Mouse (Mus musculus): ENCODE results near the gene Mkrn1. TPM values are rescaled to one million over a fixed set of nuclear protein-coding genes. Genes with fewer than 3 reads are reported as not detected.
"Not testable (repeated sequence)": the region's sequence is repeated elsewhere in the genome, so short reads cannot be mapped to it uniquely, and the experiment has no call there.

The Mkrn1 gene
- polyA plus RNA-seq, 1 experiment from 2014 or later, result 260 TPM

DNA sequence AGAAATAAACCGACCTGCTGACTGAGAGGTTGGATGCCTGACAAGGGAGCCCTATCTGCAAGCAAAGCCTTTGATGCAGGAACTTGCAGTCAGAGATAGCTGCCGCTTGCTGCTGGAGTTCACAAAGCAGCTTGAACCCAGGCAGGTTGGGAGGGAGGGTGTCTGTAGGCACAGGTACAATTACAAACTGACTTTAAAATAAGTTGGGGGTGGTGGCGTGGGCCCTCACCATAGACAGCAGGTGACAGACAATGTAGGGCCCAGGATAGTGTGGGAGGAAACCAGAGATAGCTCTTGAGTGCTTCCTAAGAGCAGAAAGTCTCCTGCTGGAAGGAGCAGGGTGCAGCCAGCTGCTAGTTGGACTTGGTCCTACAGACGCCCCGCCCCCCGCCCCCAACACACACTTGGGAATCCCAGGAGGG is 2.9 kb upstream of the Mkrn1 start:
- H3K9ac ChIP-seq (replicated peaks; ENCODE audit: low read depth, low read length), result no peak overlapping the region
- ATAC-seq (ENCODE audit: low read depth), result no peak
- H3K27ac ChIP-seq (ENCODE audit: low read depth, low read length), result no peak overlapping the region
- H3K4me3 ChIP-seq (ENCODE audit: low read depth, low read length), result no peak overlapping the region
- peaks cover 4% of the 10 kb centered on the region for H3K4me1 ChIP-seq (ENCODE audit: control insufficient read depth, insufficient read depth, low read length)
- 72% methylated on average over 6 of the region's 6 CpGs for WGBS
- H3K27me3 ChIP-seq (ENCODE audit: control insufficient read depth, insufficient read depth, low read length), result no peaks in the 10 kb centered on the region
- H3K4me2 ChIP-seq (ENCODE audit: low read depth, low read length), result no peak overlapping the region
- H3K9me3 ChIP-seq (ENCODE audit: control insufficient read depth, low read length), result no peaks in the 10 kb centered on the region
- H3K36me3 ChIP-seq (ENCODE audit: control insufficient read depth, insufficient read depth, low read length), result no peaks in the 10 kb centered on the region

DNA sequence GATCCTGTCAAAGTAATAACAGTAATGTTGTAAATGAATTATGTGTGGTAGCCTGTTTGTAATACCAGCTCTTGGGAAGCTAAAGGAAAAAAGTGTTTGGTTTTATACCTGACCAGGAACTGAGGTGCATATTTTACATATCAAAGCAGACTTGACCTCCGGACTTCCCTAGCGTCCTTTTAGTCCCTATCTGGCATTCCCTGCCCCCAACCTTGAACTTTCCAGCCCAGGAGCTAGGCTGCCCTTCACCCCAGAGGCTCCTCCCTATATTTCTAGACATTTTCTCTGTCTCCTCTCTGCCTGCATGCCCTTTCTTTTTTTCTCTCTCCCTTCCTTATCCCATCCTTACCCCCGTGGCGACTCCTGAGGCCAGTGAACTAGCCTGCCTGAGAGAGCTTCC is 605 bp upstream of the Mkrn1 start:
- Histone ChIP-seq H3K9ac (replicated peaks; ENCODE audit: low read depth, low read length) (no peak overlapping the region; the same call in 1 of the 2 replicates), H3K4me1 (ENCODE audit: control insufficient read depth, insufficient read depth, low read length) (peaks cover 11% of the 10 kb centered on the region), H3K36me3 (ENCODE audit: control insufficient read depth, insufficient read depth, low read length) (no peaks in the 10 kb centered on the region), H3K27ac (ENCODE audit: low read depth, low read length) (peak overlapping the region; percentile 96), H3K4me3 (ENCODE audit: low read depth, low read length) (peak overlapping the region; percentile 87), H3K27me3 (ENCODE audit: control insufficient read depth, insufficient read depth, low read length) (no peaks in the 10 kb centered on the region), H3K9me3 (ENCODE audit: control insufficient read depth, low read length) (no peaks in the 10 kb centered on the region), H3K4me2 (ENCODE audit: low read depth, low read length) (peak overlapping the region; percentile 60; the same call in 1 of the 2 replicates)
- ATAC-seq (ENCODE audit: low read depth), result no peak
- 42% methylated on average over 4 of the region's 4 CpGs for WGBS

DNA sequence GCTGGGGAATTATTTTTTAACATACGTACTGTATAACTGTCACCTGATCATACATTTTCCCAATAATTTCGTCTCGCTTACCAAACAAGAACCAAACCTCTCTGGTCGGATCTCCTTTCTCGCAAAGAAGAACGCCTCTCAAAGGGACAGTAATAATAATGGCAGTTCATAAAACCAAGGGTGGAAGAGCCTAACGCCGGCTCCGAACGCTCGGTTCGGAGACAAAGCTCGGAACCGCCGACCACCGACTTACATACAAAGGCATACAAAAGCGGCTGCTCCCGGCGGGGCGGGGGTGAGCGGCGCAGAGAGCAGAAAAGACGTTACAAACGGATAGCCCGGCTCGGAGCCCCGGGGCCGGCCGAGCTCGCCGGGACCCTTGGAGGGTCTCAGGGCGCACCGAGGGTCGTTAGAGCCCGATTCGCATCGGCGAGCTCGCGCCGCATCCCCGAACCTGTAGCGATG is 844 bp downstream of the Mkrn1 start:
- peak overlapping the region; percentile 96 for H3K27ac ChIP-seq (ENCODE audit: low read depth, low read length)
- no peak for ATAC-seq (ENCODE audit: low read depth)
- H3K4me1 ChIP-seq (ENCODE audit: control insufficient read depth, insufficient read depth, low read length), result peaks cover 11% of the 10 kb centered on the region
- under 1% methylated on average over 43 of the region's 43 CpGs for WGBS
- H3K27me3 ChIP-seq (ENCODE audit: control insufficient read depth, insufficient read depth, low read length), result no peaks in the 10 kb centered on the region
- H3K9me3 ChIP-seq (ENCODE audit: control insufficient read depth, low read length), result no peaks in the 10 kb centered on the region
- H3K4me3 ChIP-seq (ENCODE audit: low read depth, low read length), result peak overlapping the region; percentile 87
- H3K36me3 ChIP-seq (ENCODE audit: control insufficient read depth, insufficient read depth, low read length), result no peaks in the 10 kb centered on the region
- H3K9ac ChIP-seq (replicated peaks; ENCODE audit: low read depth, low read length), result peak overlapping the region; percentile 87
- H3K4me2 ChIP-seq (ENCODE audit: low read depth, low read length), result peak overlapping the region; percentile 60

DNA sequence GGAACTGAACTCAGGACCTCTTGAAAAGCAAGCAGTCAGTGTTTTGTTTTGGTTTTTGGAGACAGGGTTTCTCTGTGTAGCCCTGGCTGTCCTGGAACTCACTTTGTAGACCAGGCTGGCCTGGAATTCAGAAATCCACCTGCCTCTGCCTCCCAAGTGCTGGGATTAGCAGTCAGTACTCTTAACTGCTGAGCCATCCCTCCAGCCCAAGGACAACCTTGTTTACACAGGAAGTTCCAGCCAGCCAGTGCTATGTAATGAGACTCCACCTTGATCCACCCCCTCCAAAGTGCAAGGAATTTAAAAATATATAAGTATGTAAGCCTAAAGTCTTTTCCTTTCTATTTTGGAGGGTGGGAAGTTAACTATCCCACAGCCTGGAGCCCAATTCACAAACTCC is 3.6 kb downstream of the Mkrn1 start:
- H3K4me3 ChIP-seq (ENCODE audit: low read depth, low read length); H3K27me3 ChIP-seq (ENCODE audit: control insufficient read depth, insufficient read depth, low read length); ATAC-seq (ENCODE audit: low read depth); H3K9me3 ChIP-seq (ENCODE audit: control insufficient read depth, low read length); H3K27ac ChIP-seq (ENCODE audit: low read depth, low read length); H3K36me3 ChIP-seq (ENCODE audit: control insufficient read depth, insufficient read depth, low read length); H3K9ac ChIP-seq (replicated peaks; ENCODE audit: low read depth, low read length); H3K4me2 ChIP-seq (ENCODE audit: low read depth, low read length): not testable (repeated sequence)
- peaks cover 16% of the 10 kb centered on the region for H3K4me1 ChIP-seq (ENCODE audit: control insufficient read depth, insufficient read depth, low read length)

DNA sequence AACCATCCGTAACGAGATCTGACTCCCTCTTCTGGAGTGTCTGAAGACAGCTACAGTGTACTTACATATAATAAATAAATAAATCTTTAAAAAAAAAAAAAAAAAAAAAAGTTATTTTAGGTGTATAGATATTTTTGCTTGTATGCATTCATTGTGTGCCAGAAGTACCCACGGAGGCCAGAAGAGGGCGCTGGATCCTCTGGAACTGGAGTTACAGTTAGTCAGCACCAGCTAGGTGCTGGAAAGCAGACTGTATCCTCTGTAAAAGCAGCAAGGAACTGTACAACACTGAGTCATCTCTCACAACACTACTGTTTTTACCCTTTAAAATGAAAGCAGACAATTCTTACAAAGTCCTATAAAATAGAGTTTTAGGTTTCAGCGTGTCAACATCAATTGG is 4.5 kb downstream of the Mkrn1 start:
- H3K9ac ChIP-seq (replicated peaks; ENCODE audit: low read depth, low read length), result no peak overlapping the region
- peaks cover 16% of the 10 kb centered on the region for H3K4me1 ChIP-seq (ENCODE audit: control insufficient read depth, insufficient read depth, low read length)
- no peak overlapping the region for H3K4me2 ChIP-seq (ENCODE audit: low read depth, low read length)
- no peaks in the 10 kb centered on the region for H3K27me3 ChIP-seq (ENCODE audit: control insufficient read depth, insufficient read depth, low read length)
- no peaks in the 10 kb centered on the region for H3K36me3 ChIP-seq (ENCODE audit: control insufficient read depth, insufficient read depth, low read length)
- H3K4me3 ChIP-seq (ENCODE audit: low read depth, low read length), result no peak overlapping the region
- no peak overlapping the region for H3K27ac ChIP-seq (ENCODE audit: low read depth, low read length)
- ATAC-seq (ENCODE audit: low read depth), result no peak
- no peaks in the 10 kb centered on the region for H3K9me3 ChIP-seq (ENCODE audit: control insufficient read depth, low read length)
- 56% methylated on average over 3 of the region's 5 CpGs for WGBS

DNA sequence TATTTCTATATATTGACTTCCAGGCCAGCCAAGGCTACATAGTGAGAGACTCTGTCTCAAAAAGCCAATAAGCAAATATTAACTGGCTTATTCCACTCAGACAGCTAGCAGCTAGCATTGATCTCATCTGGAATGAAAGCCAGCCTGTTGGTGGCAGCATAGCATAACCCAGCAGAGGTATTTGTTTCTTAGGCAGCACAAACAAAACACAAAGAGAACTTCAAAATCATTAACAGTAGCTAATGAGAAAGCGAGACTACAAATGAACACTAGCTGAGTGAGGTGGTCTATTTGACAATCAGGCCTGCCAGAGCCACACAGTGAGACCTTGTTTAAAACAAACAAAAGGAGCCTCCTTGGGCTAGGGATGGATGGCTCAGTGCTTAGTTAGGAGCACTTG is 6.2 kb downstream of the Mkrn1 start:
- Histone ChIP-seq H3K9ac (replicated peaks; ENCODE audit: low read depth, low read length) (no peak overlapping the region), H3K27me3 (ENCODE audit: control insufficient read depth, insufficient read depth, low read length) (no peaks in the 10 kb centered on the region), H3K4me2 (ENCODE audit: low read depth, low read length) (no peak overlapping the region), H3K4me1 (ENCODE audit: control insufficient read depth, insufficient read depth, low read length) (peaks cover 16% of the 10 kb centered on the region), H3K27ac (ENCODE audit: low read depth, low read length) (peak overlapping the region; percentile 30; the same call in 1 of the 2 replicates), H3K9me3 (ENCODE audit: control insufficient read depth, low read length) (no peaks in the 10 kb centered on the region), H3K36me3 (ENCODE audit: control insufficient read depth, insufficient read depth, low read length) (no peaks in the 10 kb centered on the region; the same call in 1 of the 2 replicates), H3K4me3 (ENCODE audit: low read depth, low read length) (no peak overlapping the region)
- 50% methylated on average over 1 of the region's 1 CpGs for WGBS
- no peak for ATAC-seq (ENCODE audit: low read depth)

DNA sequence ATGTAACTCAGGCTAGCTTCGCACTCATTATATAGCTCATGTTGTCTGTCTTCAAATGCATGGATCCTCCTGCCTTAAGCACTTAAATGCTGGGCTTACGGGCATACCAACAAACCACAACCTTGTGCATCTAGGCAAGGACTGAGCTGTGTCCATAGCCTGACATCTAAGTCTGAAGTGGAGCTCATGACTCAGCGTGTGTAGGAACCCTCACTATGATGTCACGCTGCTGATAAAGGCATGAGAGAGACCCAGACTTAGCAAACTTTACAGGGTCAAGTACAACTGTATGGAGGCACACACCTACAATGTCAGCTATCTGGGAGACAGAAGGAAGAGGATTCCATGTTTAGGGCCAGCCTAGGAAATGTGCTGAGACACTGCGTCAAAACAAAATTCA is 13.8 kb downstream of the Mkrn1 start:
- ATAC-seq (ENCODE audit: low read depth), result no peak
- no peak overlapping the region for H3K9ac ChIP-seq (replicated peaks; ENCODE audit: low read depth, low read length)
- WGBS, result 95% methylated on average over 5 of the region's 5 CpGs
- no peak overlapping the region for H3K27ac ChIP-seq (ENCODE audit: low read depth, low read length)
- H3K4me2 ChIP-seq (ENCODE audit: low read depth, low read length), result no peak overlapping the region
- no peaks in the 10 kb centered on the region for H3K4me1 ChIP-seq (ENCODE audit: control insufficient read depth, insufficient read depth, low read length)
- H3K27me3 ChIP-seq (ENCODE audit: control insufficient read depth, insufficient read depth, low read length), result no peaks in the 10 kb centered on the region
- H3K9me3 ChIP-seq (ENCODE audit: control insufficient read depth, low read length), result no peaks in the 10 kb centered on the region
- peaks cover 25% of the 10 kb centered on the region for H3K36me3 ChIP-seq (ENCODE audit: control insufficient read depth, insufficient read depth, low read length)
- no peak overlapping the region for H3K4me3 ChIP-seq (ENCODE audit: low read depth, low read length)

DNA sequence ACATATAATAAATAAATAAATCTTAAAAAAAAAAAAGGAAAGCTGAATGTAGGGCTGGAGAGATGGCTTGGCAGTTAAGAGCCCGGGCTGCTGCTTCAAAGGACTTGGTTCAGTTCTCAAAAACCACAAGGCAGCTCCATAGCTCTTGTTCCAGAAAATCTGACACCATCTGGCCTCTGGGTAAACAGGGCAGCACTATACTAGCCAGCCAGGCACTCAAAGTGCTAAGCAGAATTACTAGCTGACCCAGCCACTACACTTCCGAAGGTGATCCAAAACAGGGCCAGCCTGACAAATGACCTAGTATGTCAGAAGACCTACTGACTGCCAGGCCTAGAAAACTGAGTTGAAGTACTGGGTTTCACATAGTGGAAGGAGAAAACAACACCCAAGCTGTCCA is 17.1 kb downstream of the Mkrn1 start:
- Histone ChIP-seq H3K27ac (ENCODE audit: low read depth, low read length) (no peak overlapping the region), H3K9me3 (ENCODE audit: control insufficient read depth, low read length) (no peaks in the 10 kb centered on the region), H3K36me3 (ENCODE audit: control insufficient read depth, insufficient read depth, low read length) (peaks cover 45% of the 10 kb centered on the region), H3K27me3 (ENCODE audit: control insufficient read depth, insufficient read depth, low read length) (no peaks in the 10 kb centered on the region), H3K4me3 (ENCODE audit: low read depth, low read length) (no peak overlapping the region), H3K4me2 (ENCODE audit: low read depth, low read length) (no peak overlapping the region), H3K4me1 (ENCODE audit: control insufficient read depth, insufficient read depth, low read length) (no peaks in the 10 kb centered on the region), H3K9ac (replicated peaks; ENCODE audit: low read depth, low read length) (no peak overlapping the region)
- WGBS, result 97% methylated on average over 2 of the region's 2 CpGs
- ATAC-seq (ENCODE audit: low read depth), result no peak

DNA sequence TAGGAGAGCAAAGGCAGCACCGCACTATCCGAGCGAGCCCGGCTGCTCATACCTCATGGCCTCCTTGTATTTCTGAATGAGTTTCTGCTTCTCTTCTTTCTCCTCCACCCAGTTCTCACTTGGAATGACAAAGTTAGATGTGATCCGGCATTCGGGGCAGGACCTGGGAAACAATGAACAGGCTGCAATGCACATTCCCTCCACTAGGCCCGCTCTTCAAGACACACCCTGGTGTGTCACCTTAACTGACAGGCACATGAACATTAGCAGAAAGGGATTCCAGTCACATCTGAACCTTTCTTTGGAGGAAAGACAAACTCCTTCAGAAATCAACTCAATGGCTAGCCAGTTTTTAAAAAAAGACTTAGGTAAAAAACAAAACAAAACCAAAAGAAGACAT is 19.9 kb downstream of the Mkrn1 start:
- no peak overlapping the region for H3K4me3 ChIP-seq (ENCODE audit: low read depth, low read length)
- no peaks in the 10 kb centered on the region for H3K9me3 ChIP-seq (ENCODE audit: control insufficient read depth, low read length)
- H3K27me3 ChIP-seq (ENCODE audit: control insufficient read depth, insufficient read depth, low read length), result no peaks in the 10 kb centered on the region
- H3K9ac ChIP-seq (replicated peaks; ENCODE audit: low read depth, low read length), result no peak overlapping the region
- peaks cover 42% of the 10 kb centered on the region for H3K36me3 ChIP-seq (ENCODE audit: control insufficient read depth, insufficient read depth, low read length)
- peaks cover 6% of the 10 kb centered on the region; the same call in 1 of the 2 replicates for H3K4me1 ChIP-seq (ENCODE audit: control insufficient read depth, insufficient read depth, low read length)
- 68% methylated on average over 7 of the region's 7 CpGs for WGBS
- no peak overlapping the region for H3K4me2 ChIP-seq (ENCODE audit: low read depth, low read length)
- no peak overlapping the region for H3K27ac ChIP-seq (ENCODE audit: low read depth, low read length)
- no peak for ATAC-seq (ENCODE audit: low read depth)
